16 mouse cellular contexts compared by ENCODE assay signal in the genomic region with DNA sequence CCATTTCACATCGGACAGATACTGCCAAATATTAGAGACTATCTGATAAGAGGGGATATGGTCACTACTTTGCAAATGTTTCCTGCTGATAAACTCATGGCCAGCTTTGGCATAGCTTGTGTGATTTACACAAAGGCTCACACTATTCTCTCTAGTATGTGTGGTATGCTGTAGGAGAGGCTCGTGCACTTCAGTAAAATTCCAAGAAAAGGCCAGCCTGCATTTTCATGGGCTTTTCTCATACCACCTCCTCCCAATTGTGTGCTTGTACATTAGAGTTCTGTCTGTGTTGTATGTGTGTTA. TPM values are rescaled to one million over a fixed set of nuclear protein-coding genes. Genes with fewer than 3 reads are reported as not detected.
A peak's percentile ranks its signal among the peaks of the same experiment; 100 is the strongest.
DNase-seq lines count a peak whose midpoint lies in the region; ATAC-seq and TF ChIP-seq lines count a peak whose summit lies in the region.
"Had no signal": no experiment of that assay in that cellular context is flagged by ENCODE, and none has a peak within 500 bp of the region (broad histone marks: within the 10 kb centered on the region; RNA-seq: fewer than 3 reads in every experiment).

No protein-coding gene starts in this region.

- no peak overlapping the region for H3K9ac ChIP-seq in heart, postnatal 0 days (replicated peaks; ENCODE audit: low read depth, low read length)
- H3K9ac ChIP-seq in intestine, embryonic 16.5 days (ENCODE audit: low read depth, low read length), result no peak overlapping the region
- H3K9ac ChIP-seq: hindbrain, embryonic 13.5 days; liver, embryonic 13.5 days; neural tube, embryonic 13.5 days had no signal

- no peaks in the 10 kb centered on the region for H3K36me3 ChIP-seq in heart, postnatal 0 days (replicated peaks; ENCODE audit: control insufficient read depth, insufficient read depth, low read length)
- H3K36me3 ChIP-seq in intestine, embryonic 16.5 days (ENCODE audit: control insufficient read depth, insufficient read depth, low read length), result no peaks in the 10 kb centered on the region
- H3K36me3 ChIP-seq: hindbrain, embryonic 13.5 days; liver, embryonic 13.5 days; midbrain, embryonic 10.5 days; neural tube, embryonic 13.5 days had no signal

- H3K9me3 ChIP-seq in heart, postnatal 0 days (replicated peaks; ENCODE audit: control insufficient read depth, low read length), result no peaks in the 10 kb centered on the region
- no peaks in the 10 kb centered on the region for H3K9me3 ChIP-seq in intestine, embryonic 16.5 days (ENCODE audit: control insufficient read depth, low read length)
- H3K9me3 ChIP-seq: hindbrain, embryonic 13.5 days; liver, embryonic 13.5 days; midbrain, embryonic 10.5 days; neural tube, embryonic 13.5 days had no signal

- no peaks in the 10 kb centered on the region for H3K27me3 ChIP-seq in heart, postnatal 0 days (ENCODE audit: control insufficient read depth, insufficient read depth, low read length)
- no peaks in the 10 kb centered on the region for H3K27me3 ChIP-seq in intestine, embryonic 16.5 days (replicated peaks; ENCODE audit: control insufficient read depth, insufficient read depth, low read length)
- H3K27me3 ChIP-seq: hindbrain, embryonic 13.5 days; liver, embryonic 13.5 days; neural tube, embryonic 13.5 days had no signal

- TF ChIP-seq CTCF in heart, postnatal 0 days (IDR thresholded peaks at IDR 0.05; ENCODE audit: low read depth), result no peak

- 0 out of 2 replicates have a peak, but pooled peaks have one; percentile 30 for TF ChIP-seq EP300 in heart, postnatal 0 days (IDR thresholded peaks at IDR 0.05; ENCODE audit: low read depth)

- H3K4me3 ChIP-seq in heart, postnatal 0 days (ENCODE audit: low read depth, low read length), result no peak overlapping the region
- no peak overlapping the region for H3K4me3 ChIP-seq in intestine, embryonic 16.5 days (ENCODE audit: low read length)
- H3K4me3 ChIP-seq: hindbrain, embryonic 13.5 days; liver, embryonic 13.5 days; midbrain, embryonic 10.5 days; neural tube, embryonic 13.5 days had no signal

- ATAC-seq in heart, postnatal 0 days (ENCODE audit: insufficient read depth, low read depth), result no peak
- peak; percentile 31 for ATAC-seq in intestine, embryonic 16.5 days
- ATAC-seq: forebrain, embryonic 16.5 days had no signal

- H3K27ac ChIP-seq in heart, postnatal 0 days (ENCODE audit: low read depth), result 0 out of 2 replicates have a peak overlapping the region, but pooled peaks have one; percentile 39
- H3K27ac ChIP-seq in intestine, embryonic 16.5 days (ENCODE audit: low read length), result peak overlapping the region; percentile 59; the same call in 1 of the 2 replicates
- H3K27ac ChIP-seq: hindbrain, embryonic 13.5 days; liver, embryonic 13.5 days; midbrain, embryonic 10.5 days; neural tube, embryonic 13.5 days had no signal

- no peak overlapping the region for H3K4me2 ChIP-seq in heart, postnatal 0 days (ENCODE audit: low read depth, low read length)
- H3K4me2 ChIP-seq in intestine, embryonic 16.5 days (ENCODE audit: low read depth, low read length), result no peak overlapping the region
- H3K4me2 ChIP-seq: hindbrain, embryonic 13.5 days; liver, embryonic 13.5 days; neural tube, embryonic 13.5 days had no signal

- WGBS in heart, postnatal 0 days, result 13% methylated on average over 2 of the region's 2 CpGs
- WGBS in intestine, embryonic 16.5 days, result 33% methylated on average over 2 of the region's 2 CpGs

- no peak for DNase-seq in heart, postnatal 0 days (ENCODE audit: low spot score)
- no peak for DNase-seq in heart, postnatal 4 days
- DNase-seq in lung, adult 18-20 months, result peak; percentile 34 to 51
- no peak for DNase-seq in lung, postnatal 14 days
- DNase-seq in adipocyte (ENCODE audit: low spot score), result no peak
- DNase-seq in cerebellum, adult 9-11 months, result no peak
- DNase-seq: cerebellum, postnatal 14 days; kidney, adult 8-10 months; layer of hippocampus, adult 9-11 months; liver, embryonic 13.5 days; thymus, adult 18-20 months had no signal

- H3K4me1 ChIP-seq in heart, postnatal 0 days (ENCODE audit: control insufficient read depth, insufficient read depth), result peaks cover 19% of the 10 kb centered on the region
- H3K4me1 ChIP-seq in intestine, embryonic 16.5 days (ENCODE audit: control insufficient read depth, insufficient read depth, low read length), result peaks cover 20% of the 10 kb centered on the region

RNA-seq across cellular contexts. Expression of gene Sptlc2, which starts 6.8 kb away (rescaled TPM):
- 23.5 and 66.6 TPM in 2 replicates for total RNA-seq in heart, postnatal 0 days (2014; rRNA removed; ENCODE audit: low replicate concordance)
- 65.1 and 67.0 TPM in 2 replicates for polyA plus RNA-seq in heart, postnatal 0 days (2015; fragmentation: Nextera tagmentation; extraction: Ambion mirVana)
- 10 to 100 TPM; 65.1 to 68.9 TPM for total RNA-seq in heart, postnatal 4 days (2021)
- polyA plus RNA-seq in intestine, embryonic 16.5 days (2015; fragmentation: Nextera tagmentation; extraction: Ambion mirVana), result 126 and 133 TPM in 2 replicates

Comparison
In these comparisons a context has a peak if more than half of its experiments do, and no peak if none do; other contexts are left out.
1. DNase-seq: peak in lung, adult 18-20 months (2 of 2); none in heart, postnatal 0 days (single experiment), heart, postnatal 4 days (single experiment), lung, postnatal 14 days (single experiment), adipocyte (single experiment) and cerebellum, adult 9-11 months (single experiment).